Mouse (Mus musculus): Measurements from ENCODE around the gene Nars2.
A peak's percentile ranks its signal among the peaks of the same experiment; 100 is the strongest.
"Not testable (repeated sequence)": the region's sequence is repeated elsewhere in the genome, so short reads cannot be mapped to it uniquely, and the experiment has no call there.

Nars2 gene

DNA sequence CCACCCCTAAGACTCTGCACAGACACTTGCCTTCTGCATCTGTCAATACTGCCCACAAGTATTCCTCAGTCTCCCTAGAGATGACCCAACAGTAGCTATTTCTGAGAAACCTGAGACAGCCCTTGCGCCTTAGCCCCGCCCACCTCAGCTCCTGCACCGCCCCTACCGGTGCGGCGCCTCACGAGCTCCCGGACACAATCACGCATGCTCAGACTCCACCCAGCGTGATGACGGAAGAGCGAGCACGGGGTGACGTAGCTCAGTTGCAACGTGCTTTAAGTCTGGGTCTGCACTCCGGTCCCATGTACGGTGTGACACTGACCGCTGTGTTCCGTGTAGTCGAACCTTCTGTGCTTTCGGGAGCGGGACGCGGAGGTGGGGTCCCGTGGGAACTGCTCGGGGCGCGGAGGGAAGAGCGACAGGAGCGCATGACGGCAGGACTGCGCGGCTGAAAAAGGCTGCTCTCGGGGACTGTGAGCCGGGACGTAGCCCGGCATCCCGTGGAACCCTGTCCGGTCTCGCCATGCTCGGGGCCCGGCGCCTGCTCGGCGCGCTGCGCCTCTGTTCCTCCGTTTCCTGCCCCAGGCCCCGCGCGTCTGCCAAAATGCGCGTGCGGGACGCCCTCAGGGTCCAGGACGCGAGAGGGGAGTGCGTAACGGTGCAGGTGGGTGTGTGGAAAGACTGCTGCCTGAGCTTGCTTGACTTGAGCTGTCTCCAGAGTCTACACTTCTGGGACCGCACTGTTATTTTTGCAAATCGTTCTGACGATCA lies at the start of gene Nars2:
TSS of gene Nars2 (plus strand) at position 225 of the 771 bp plus-strand sequence.
- DNase-seq: peak; percentile 91

- no peak for DNase-seq
Measured at GRCm38 (mm10) chr7:96902183-96902582, 49.1 kb upstream of the Nars2 start.

GRCm38 (mm10) chr7:96903088-96903985 lies 48.0 kb upstream of the Nars2 start:
- DNase-seq: no peak

GRCm38 (mm10) chr7:96904442-96904841 lies 46.9 kb upstream of the Nars2 start:
- no peak for DNase-seq

DNA sequence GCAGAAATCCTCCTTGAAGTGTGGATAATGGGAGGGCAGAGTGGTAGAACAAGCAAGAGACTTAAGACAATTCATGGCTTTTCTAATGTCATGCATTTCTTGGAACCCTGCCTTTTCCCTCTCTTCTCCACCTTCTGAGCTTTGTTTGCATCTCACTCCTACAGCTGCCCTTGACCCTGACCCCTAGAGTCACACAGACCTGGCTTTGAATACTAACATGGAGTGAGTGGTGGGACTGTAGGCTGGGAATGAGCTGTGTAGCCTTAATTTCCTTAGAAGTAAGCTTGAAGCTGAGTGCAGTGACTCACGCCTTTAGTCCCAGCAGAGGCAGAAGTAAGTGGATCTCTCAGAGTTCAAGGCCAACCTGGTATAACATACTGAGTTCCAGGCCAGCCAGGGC lies 46.4 kb upstream of the Nars2 start:
- no peak for DNase-seq

- no peak for DNase-seq
Measured at GRCm38 (mm10) chr7:96905422-96905821, 45.9 kb upstream of the Nars2 start.

- DNase-seq: no peak
Measured at GRCm38 (mm10) chr7:96906216-96906615, 45.1 kb upstream of the Nars2 start.

- DNase-seq: no peak
Measured at GRCm38 (mm10) chr7:96907971-96908680, 43.2 kb upstream of the Nars2 start.

GRCm38 (mm10) chr7:96909856-96910255 lies 41.4 kb upstream of the Nars2 start:
- DNase-seq: no peak

DNA sequence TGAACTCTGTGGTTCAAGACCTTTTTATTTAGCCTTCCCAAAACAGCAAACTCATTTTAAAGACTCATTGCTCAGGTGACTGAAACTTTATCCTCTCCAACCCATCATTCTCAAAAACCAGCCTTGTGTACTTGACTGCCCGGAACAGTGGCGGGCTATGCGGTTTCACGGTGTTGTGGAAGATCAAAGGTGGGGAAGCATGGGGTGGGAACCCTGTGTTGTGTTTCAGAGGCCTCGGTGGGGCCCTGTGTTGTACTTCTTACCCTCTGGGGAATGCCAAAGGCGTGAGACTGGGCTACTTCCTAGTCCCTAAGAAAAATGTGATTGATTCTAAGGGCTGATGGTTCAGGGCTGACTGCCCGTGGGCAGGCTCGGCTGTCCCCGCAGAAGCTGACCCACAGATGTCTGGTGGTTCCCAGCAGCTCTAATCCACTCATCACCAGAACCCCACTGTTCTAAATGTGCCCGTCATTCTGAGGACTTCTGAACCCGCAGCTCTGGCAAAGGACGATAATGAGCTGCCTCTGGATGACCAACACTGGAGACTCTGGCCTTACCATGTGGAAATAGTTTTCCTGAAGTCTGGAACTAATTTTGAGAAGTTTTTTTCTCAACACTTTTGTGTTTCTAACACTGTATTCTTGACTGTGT lies 40.9 kb upstream of the Nars2 start:
- DNase-seq: no peak

DNA sequence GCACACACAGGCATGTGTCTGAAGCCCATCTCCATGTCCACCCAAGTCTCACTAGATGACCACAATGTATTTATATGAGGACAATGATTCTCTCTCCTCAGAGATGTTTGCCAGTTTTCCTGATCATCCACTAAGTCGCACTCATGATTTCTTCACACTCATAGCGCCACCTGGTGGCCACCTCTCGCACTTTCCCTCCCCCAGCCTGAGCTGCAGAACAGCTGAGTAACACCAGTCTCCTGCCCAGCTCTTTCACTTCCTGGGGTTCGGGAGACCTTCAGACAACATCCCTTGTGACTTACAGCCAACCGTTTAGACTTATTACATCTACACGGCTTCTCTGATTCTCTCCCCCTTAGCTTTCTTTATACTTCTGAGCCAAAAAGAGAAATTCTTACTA lies 37.3 kb upstream of the Nars2 start:
- DNase-seq: peak; percentile 63

GRCm38 (mm10) chr7:96915452-96916105 lies 35.7 kb upstream of the Nars2 start:
- peak; percentile 45 for DNase-seq

DNA sequence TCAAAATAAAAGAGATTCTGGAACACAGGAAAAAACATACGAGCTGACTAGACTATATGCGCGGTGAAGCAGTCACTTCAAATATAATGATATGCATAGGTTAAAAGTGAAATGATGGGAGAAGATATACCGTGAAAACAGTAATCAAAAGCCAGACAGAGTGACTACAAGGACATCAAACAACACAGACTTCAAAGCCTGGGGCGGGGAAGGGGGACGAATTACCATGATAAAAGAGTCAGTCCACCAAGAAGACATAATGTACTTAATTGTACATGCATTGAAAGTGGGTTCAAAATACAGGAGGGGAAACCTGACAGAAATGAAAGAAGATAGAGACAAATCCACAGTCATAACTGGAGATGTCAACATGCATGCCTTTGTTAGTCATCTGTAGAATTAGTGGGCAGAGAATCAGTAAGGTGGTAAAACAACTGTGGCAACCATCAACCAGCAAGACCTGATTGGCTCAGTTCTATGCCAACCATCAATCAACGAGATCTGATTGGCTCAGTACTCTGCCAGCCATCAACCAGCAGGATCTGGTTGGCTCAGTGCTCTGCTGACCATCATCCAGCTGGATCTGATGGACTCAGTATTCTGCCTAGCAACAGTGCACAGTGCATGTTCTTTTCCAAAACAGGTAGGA lies 30.7 kb upstream of the Nars2 start:
- DNase-seq: no peak

GRCm38 (mm10) chr7:96922927-96923326 lies 28.4 kb upstream of the Nars2 start:
- DNase-seq: no peak

DNA sequence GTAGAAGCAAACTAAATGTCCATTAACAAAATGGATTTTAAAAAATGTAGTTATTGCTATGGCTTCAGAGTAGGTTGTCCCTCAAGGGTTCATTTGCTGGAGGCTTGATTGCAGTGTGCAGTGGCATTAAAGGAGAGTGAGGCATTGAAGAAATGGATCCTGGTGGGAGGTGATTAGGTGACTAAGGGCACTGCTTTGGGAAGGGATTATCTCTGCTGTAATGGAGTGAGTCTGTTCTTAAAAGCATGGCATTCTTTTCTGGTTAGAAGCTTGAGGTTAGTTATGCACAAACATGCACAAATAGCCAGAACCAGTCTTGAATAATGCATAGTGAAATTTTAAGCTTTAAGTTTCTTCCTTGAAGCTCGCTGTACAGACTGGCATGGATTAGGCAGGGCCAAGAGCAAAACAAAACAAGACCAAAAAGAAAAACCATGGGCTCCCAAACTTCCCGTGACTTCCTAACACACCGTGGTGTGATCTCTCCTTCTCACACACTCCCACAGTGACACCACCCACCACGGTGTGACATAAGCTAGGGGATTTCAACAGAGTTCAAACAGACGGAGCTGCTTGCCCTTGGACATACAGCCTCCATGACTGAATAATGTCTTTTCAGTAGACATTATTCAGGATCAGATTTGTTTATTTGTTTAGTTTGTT lies 7.5 kb upstream of the Nars2 start:
- no peak for DNase-seq

- not testable (repeated sequence) for DNase-seq
Measured at GRCm38 (mm10) chr7:96946501-96946900, 4.8 kb upstream of the Nars2 start.

DNA sequence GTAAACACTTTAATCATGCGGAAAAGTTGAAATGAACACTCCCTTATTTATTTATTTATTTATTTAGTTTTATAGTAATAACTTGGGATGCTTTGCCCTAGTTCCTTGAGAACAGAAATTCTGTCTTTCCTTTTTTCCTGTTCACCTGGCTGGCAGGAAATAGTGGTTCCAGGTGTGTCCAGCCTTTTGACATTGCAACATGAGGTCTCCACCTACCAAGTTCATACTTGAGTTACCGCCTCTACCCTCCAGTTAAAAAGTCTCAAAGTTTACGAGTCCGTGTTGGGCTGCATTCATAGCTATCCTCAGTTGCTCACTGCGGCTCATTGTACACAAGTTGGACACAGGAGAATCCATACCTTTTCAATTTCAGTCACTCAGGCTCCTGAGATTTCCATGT lies 789 bp downstream of the Nars2 start:
- DNase-seq: peak; percentile 19

- DNase-seq: no peak
Measured at GRCm38 (mm10) chr7:96959168-96959567, 7.9 kb downstream of the Nars2 start.

DNA sequence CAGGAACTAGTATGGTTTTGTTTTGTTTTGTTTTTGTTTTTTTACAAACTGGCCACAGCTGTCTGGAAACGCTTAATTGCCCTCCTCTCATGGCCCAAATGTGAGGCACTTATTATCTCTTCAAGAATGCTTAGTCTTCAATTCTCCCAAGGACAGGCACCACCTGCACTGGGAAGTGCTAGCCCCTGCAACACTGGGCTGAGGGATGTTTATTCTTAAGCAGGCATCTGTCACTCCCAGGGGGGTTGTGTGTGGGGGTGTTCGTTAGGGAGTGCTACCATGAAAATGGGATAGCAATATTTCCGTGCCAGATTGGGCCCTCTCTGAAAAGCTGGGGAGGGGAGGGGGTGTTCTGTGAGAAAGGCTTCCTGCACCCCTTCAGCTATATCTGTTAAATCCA lies 15.9 kb downstream of the Nars2 start:
- DNase-seq: peak; percentile 10

GRCm38 (mm10) chr7:96970359-96970758 lies 19.1 kb downstream of the Nars2 start:
- DNase-seq: no peak
